Mouse (Mus musculus) mesoderm, embryonic 11.5 days (tissue): ENCODE data around the gene Eid3.

Experiments used
- DNase-seq: peaks from one replicate; pipeline ENCODE4 v3.0.0-alpha.2; 2012; ENCODE audit warnings: low read depth, low spot score

The Eid3 gene

GRCm38 (mm10) chr10:82866356-82866755 lies at the start of gene Eid3:
TSS of gene Eid3 (plus strand) at chr10:82866626.
- no peak for DNase-seq

- DNase-seq = no peak
Observed at GRCm38 (mm10) chr10:82817514-82817913, 48.9 kb upstream of the Eid3 start.

- no peak for DNase-seq
Observed at GRCm38 (mm10) chr10:82817936-82818335, 48.5 kb upstream of the Eid3 start.

GRCm38 (mm10) chr10:82818661-82819060 lies 47.8 kb upstream of the Eid3 start:
- DNase-seq = no peak

DNA sequence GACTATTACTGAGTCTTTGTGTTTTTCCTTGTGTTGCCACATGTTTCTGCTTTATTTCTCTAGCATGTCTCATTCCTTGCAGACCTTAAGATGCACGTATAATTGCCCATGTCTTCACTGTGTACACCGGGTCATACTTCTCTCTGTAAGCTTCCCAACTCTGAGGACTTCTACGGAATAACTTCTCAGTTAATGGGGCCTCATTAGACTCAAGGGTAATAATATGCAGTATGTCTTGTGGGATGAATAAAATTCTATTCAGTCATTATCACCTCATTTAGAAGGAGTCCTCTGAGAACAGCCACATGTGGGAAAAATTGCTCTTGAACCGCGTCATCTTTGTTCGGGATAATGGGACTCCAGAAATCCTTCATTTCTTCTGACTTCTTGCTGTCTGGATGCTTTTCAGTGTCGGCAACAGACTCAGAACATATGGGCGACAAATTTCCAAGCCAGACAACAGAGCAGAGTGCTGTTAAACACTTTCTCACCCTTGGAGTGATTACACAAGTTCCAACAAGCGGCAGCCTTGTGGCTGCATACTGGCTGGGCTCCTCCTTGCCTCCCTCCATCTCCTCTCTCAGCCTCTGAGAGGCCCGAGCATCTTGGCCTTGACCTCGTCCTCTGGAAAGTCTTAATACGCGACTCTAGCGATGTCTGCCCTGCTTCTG lies 43.2 kb upstream of the Eid3 start:
- no peak for DNase-seq

DNA sequence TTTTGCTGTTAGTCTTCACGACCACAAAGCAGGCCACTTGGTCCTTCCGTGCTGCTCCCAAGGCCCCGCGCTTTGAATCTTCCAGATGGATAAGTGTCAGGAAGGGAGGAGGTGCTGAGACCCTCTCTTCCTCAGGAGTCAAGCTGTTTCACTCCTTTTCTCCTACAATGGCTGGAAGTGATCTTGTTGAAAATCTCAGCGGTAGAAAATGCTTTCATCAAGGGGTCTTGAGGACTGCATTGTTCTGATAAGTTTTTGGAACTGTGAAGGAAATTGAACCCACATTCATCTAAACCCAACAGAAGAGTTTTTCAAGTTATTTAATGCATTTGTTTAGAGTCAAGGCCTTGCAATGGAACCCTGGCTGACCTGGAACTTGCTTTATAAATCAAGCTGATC lies 42.6 kb upstream of the Eid3 start:
- no peak for DNase-seq

DNA sequence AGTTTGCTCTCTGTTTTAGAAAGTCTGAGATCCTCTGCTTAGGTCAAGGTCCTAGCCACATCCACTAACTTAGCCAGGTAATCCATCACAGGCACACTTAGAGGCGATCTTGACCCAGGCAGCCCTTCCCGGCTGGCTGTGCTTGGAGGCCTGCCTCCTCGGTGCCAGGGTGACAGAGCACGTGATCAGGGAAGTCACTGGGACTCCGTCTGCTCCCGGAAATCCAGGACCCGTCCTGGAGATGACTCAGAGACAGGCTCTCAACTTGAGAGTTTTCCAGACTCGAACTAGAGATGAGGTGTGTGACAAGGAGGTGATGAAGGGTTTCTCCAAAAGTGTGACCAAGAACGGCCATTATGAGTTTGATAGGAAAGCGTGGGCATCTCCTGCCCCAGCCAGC lies 41.9 kb upstream of the Eid3 start:
- no peak for DNase-seq

GRCm38 (mm10) chr10:82826516-82826915 lies 39.9 kb upstream of the Eid3 start:
- no peak for DNase-seq

- peak; percentile 34 for DNase-seq
Observed at GRCm38 (mm10) chr10:82833926-82834325, 32.5 kb upstream of the Eid3 start, which contains the start of gene Txnrd1. TSS of gene Txnrd1 (plus strand) at chr10:82833951.

DNA sequence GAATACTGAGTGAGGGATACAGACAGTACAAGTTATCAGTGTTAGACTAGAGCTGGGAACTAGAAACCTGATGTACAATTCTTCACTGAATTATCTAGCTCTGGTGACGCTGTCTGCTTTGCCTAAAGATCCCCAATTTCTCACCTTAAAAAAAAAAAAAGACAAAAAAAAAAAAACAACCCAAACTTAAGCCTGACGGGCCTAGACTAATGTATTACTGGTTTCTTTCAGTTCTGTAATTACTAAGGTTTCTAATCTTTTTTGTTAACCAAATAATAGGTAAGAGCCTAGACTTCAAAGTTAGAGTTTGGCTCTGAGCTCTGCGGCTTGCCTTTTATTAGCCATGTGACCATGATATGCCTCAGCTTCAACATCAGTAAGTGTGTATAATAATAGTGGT lies 30.5 kb upstream of the Eid3 start:
- DNase-seq = no peak

DNA sequence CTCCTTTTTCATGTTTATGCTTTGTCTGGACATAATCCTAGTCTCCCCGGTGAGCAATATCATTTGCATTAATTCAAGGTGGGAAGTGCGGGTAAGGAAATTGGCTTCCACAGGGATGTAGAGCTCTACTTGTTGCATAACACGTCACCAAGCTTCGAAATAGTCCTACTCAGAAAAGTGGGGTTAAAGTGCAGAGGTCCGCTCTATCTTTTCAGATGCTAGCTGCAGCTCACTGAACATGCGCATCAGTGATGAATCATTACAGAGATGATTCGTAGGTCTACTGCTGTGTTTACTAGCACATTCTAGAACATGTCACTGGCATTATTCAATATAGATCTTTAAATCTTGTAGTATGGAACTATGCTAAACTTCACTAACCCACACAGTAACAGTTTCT lies 28.0 kb upstream of the Eid3 start:
- no peak for DNase-seq

GRCm38 (mm10) chr10:82844090-82844489 lies 22.3 kb upstream of the Eid3 start:
- DNase-seq = no peak

DNA sequence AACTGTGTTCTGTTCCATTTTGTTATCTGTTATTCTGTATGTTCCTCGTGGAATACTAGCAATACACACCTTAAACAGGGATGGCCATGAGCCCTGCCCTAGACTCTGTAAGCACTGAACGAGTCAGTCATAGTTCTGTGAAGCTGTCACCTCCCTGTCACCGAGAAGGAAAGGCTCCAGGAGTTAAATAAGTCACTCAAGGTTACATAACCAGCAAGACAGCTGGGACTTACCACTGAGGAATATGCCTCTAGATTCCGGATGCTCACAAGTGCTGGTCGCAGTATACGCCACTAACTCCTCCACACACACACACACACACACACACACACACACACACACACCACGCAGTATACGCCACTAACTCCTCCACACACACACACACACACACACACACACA lies 21.7 kb upstream of the Eid3 start:
- no peak for DNase-seq

DNA sequence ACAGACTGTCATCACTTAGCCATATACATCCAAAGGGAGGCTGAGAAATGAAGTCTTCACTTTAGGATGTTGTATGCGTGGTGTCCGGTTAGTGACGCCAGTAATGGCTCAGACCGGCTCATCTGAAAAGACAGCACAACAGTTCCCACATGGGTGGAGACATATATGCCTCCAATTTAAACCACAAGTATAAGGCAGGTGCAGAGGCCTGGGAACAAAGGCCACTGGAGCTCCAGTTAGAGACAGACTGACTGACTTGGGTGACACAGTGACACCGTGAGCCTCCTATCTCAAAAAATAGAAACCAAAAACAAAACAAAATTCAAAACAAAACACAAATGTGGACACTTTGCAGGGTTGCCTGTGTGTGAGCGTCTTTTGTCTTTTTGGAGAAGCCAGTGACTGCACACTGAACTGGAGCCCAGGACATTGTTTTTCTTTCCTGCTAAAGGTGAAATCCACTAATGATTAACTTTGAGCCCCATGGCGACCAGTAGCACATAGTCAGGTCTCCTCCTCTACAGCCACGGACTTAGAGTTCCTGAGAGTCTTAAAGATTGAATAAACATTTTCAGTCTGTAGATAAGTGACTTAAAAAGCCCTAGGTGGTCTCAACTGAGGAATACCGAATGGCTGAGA lies 18.5 kb upstream of the Eid3 start:
- DNase-seq = no peak

DNA sequence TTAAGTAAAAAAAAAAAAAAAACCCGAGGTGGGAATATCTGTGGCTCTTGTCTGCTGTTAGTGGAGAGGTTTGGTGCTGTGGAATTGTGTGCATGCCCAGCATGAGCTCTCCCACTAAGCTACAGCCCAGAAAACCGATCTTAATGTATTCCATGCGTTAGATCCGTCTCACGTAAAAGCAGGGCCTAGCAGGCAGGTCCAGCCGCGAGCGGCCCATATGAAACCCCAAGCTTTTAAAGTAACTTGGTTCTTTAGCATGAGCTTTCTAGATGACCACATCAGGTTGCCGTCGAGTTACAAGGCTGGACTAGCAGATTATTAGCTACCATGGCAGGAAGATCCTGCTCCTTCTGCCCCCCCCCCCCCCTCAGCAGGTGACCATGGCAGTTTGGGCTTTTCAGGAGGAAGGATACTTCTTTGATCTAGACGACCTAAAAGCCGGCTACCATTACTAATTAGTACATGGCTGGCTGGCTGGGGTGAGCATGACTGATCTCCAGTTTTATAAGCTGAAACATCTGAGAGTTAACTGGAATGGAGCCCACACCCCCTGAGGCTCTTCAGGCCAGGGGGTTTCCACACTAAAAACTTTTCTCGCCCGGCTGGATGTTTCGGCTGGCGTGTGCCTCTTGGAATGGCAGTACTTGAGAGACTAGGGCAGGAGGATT lies 16.6 kb upstream of the Eid3 start:
- DNase-seq = no peak

DNA sequence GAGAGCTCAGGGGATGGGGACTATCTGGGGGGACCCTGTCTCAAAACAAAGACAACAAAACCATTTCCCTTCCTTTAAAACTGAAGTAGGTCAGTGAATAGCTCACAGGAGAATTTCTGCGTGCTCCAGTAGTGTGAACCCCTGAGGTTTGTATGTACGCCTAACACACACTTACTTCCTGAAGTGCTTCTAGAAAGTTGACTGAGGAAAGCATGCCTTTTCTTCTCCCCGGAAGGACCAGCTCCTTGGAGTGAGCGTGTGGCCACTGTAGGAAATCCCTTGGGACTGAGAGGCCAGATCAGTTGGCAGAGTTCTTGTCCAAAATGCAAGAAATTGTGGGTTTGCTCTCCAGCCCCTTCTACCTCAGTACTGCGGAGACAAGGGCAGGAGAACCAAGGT lies 16.1 kb upstream of the Eid3 start:
- no peak for DNase-seq

DNA sequence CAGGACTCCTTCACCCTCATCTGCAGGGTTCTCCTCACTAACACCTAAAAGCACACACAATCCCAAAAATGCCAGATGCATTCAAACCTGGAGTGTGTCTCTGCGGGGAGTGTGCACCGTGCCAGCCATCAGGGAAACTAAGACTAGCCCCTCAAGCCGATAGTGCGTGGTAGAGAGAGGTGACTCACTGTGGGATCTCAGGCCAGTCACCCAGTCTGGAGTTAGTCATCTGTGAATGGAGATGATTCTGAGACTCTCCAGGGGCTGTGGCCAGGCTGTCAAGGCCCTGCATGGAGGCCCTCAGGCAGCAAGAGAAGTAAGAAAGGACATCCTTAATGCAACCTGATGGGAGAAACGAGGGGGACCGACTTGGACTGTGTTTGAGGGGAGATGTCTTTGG lies 14.7 kb upstream of the Eid3 start:
- DNase-seq = no peak

DNA sequence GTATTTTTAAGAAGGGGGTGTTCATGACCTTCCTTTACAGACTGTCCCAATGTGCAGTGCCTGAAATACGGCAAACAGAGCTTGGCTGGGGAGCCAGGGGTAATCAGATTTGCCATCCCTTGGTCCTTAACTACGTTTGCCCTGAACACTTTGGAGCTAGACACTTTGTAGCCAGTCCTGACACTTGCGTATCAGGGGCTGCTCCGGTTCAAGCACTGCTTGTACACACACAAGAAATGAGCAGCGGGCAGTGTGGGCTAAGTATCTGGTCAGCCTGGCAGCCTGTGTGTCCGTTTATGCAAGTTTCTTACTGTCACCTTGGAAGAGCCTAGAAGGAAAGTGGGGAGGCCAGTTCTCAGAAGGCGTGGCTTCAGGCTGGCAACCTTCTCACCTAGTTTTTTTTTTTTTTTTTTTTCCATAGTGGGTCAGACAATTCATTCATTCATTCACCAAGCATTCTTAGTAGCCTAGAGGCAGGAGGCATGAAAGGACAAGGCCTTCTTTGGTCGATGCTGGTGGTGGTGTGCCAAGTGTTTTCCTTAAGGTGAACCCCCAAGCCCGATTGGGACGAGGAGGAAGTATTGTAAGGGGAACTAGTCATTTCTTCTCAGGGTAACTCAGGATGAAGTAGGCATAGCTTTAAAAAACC lies 8.3 kb upstream of the Eid3 start:
- no peak for DNase-seq

DNA sequence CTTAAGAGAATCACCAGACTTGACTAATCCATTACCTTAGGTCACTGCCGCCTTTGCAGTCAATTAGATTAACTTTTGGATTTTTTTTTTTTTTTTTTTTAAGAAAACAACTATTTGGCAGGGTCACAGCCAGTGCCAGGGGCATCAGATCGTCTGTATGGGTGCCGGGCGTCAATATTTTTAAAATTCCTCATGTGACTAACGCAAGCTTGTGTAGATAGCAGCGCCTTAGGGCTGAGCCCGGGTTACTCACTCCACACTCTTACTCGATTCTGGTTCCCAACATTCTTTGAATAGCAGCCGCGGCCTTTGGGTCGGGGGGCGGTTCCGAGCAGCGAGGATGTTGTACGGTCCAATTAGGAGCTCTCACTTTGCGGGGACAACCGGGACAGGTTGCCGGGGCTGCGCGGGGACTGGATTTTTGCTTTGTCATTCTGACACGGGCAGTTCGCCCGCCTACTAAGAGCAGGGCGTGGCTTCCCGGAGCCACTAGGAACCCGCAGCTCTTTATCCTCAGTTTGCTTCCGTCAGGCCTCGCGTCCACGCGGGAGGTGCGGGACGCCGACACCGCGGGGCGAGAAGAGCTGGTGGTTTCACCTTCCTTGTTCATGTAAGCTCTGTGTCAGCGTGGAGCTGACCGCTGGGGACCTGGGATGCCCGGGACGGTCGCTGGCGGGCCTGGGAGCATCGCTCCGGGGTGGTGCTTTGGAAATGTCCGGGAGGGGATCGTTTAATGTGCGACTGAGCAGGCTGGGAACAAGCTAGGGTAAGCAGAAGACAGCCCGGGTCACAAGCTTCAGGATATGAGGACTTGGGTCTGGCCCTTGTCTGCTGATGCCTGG lies 7.5 kb upstream of the Eid3 start:
- DNase-seq = peak; percentile 92

DNA sequence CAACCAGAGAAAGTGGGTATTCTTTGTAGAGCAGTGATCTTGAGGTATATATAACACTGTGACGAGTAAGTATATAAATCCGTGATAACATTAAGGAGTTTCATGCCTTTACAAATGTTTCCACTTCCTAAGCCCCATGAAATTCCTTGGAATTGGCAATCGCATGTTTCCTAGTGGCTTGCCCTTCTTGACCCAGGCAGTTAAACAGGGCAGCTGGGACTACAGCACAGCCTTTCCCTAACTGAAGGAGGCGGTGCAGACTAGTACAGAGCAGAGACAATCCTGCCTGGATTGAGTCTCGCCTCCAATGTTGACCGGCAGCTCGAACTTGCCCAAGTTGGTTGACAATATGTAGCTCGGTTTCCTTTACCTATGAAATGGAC lies 6.9 kb upstream of the Eid3 start:
- peak; percentile 62 for DNase-seq

GRCm38 (mm10) chr10:82860181-82860928 lies 6.1 kb upstream of the Eid3 start:
- peak; percentile 81 for DNase-seq
